Mouse (Mus musculus) gonadal fat pad, adult 2 months (tissue): Measurements from ENCODE around the gene Ak5. TPM values are rescaled to one million over a fixed set of nuclear protein-coding genes. Genes with fewer than 3 reads are reported as not detected.
"Not testable (repeated sequence)": the region's sequence is repeated elsewhere in the genome, so short reads cannot be mapped to it uniquely, and the experiment has no call there.

Experiments used
- DNase-seq: peaks from one replicate; pipeline ENCODE4 v3.0.0-alpha.2; 2012; ENCODE audit warnings: low read depth
- polyA plus RNA-seq: library from polyadenylated mRNA; depleted of rRNA; stranded (reverse); fragments of >200 nt; gene quantifications from 2 replicates; pipeline ENCODE4 v1.2.3, GENCODE M21; 2012

Gene Ak5
- polyA plus RNA-seq, 1 experiment, result 1.5 TPM

- DNase-seq, result no peak
Measured at GRCm38 (mm10) chr3:152475278-152475669, 192.9 kb downstream of the Ak5 start.

- no peak for DNase-seq
Measured at GRCm38 (mm10) chr3:152474582-152475277, 193.4 kb downstream of the Ak5 start.

- DNase-seq, result no peak
Measured at GRCm38 (mm10) chr3:152472676-152473075, 195.5 kb downstream of the Ak5 start.

- no peak for DNase-seq
Measured at GRCm38 (mm10) chr3:152470347-152470746, 197.8 kb downstream of the Ak5 start.

- no peak for DNase-seq
Measured at GRCm38 (mm10) chr3:152469423-152470200, 198.5 kb downstream of the Ak5 start.

- no peak for DNase-seq
Measured at GRCm38 (mm10) chr3:152468569-152469041, 199.6 kb downstream of the Ak5 start.

- DNase-seq, result no peak
Measured at GRCm38 (mm10) chr3:152468032-152468431, 200.1 kb downstream of the Ak5 start.

- no peak for DNase-seq
Measured at GRCm38 (mm10) chr3:152467312-152467711, 200.8 kb downstream of the Ak5 start.

- no peak for DNase-seq
Measured at GRCm38 (mm10) chr3:152466849-152467248, 201.3 kb downstream of the Ak5 start.

GRCm38 (mm10) chr3:152465338-152465737 lies 202.8 kb downstream of the Ak5 start:
- DNase-seq, result no peak

GRCm38 (mm10) chr3:152464462-152464861 lies 203.7 kb downstream of the Ak5 start:
- DNase-seq, result no peak

- no peak for DNase-seq
Measured at GRCm38 (mm10) chr3:152462900-152463299, 205.3 kb downstream of the Ak5 start.

- no peak for DNase-seq
Measured at GRCm38 (mm10) chr3:152462038-152462547, 206.1 kb downstream of the Ak5 start.

- DNase-seq, result no peak
Measured at GRCm38 (mm10) chr3:152460802-152461201, 207.4 kb downstream of the Ak5 start.

- DNase-seq, result not testable (repeated sequence)
Measured at GRCm38 (mm10) chr3:152458875-152459274, 209.3 kb downstream of the Ak5 start.

GRCm38 (mm10) chr3:152457308-152458035 lies 210.7 kb downstream of the Ak5 start:
- DNase-seq, result no peak

GRCm38 (mm10) chr3:152453163-152453562 lies 215.0 kb downstream of the Ak5 start:
- no peak for DNase-seq

GRCm38 (mm10) chr3:152446966-152447365 lies 221.2 kb downstream of the Ak5 start:
- no peak for DNase-seq

- DNase-seq, result no peak
Measured at GRCm38 (mm10) chr3:152444114-152444513, 224.0 kb downstream of the Ak5 start.

GRCm38 (mm10) chr3:152442795-152443194 lies 225.4 kb downstream of the Ak5 start:
- no peak for DNase-seq

GRCm38 (mm10) chr3:152438068-152438467 lies 230.1 kb downstream of the Ak5 start:
- no peak for DNase-seq

GRCm38 (mm10) chr3:152435590-152435989 lies 232.6 kb downstream of the Ak5 start:
- DNase-seq, result no peak
